Mouse (Mus musculus): Measurements from ENCODE around the gene Dtx3l.

GRCm38 (mm10) chr16:35922301-35922895, 16.6 kb downstream of the Dtx3l start:
- TF ChIP-seq GATA1 (IDR thresholded peaks at IDR 0.05; ENCODE audit: low read length), result no peak
- no peak for TF ChIP-seq TAL1 (IDR thresholded peaks at IDR 0.05; ENCODE audit: low read length)
